Mouse (Mus musculus): ENCODE measurements at regions not wholly inside any gene's neighbourhood (a gene's known extent, or its start where the extent isn't known, plus 50 kb on each side); places are given as distances from the start of the nearest gene placed in this dataset. TPM values are rescaled to one million over a fixed set of nuclear protein-coding genes. Genes with fewer than 3 reads are reported as not detected.
"Not testable (repeated sequence)": the region's sequence is repeated elsewhere in the genome, so short reads cannot be mapped to it uniquely, and the experiment has no call there.

DNA sequence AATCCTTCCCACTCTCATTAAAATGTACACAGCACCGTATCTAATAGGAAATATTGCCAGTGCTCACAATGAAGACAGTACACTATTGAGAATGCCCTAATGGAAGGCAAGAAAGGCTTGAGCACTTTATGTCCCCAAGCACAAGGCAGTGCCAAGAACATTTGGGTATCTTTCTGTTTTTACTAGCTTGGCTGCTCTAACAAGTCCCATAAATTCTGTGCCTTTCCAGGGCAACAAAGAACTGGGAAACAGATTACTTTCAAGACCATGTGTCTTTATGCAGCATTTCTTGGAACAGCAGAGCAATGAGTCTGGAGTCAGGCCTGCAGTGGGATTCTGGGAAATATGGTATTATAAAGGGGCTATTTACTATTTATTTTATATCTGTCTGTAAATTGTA is 192.3 kb downstream of the 1700008P02Rik start:
- Histone ChIP-seq H3K9ac (no peak overlapping the region), H3K27ac (no peak overlapping the region), H3K27me3 (no peaks in the 10 kb centered on the region), H3K36me3 (no peaks in the 10 kb centered on the region), H3K4me3 (no peak overlapping the region), H3K9me3 (no peaks in the 10 kb centered on the region), H3K4me2 (replicated peaks) (no peak overlapping the region), H3K4me1 (no peaks in the 10 kb centered on the region)
- 83% methylated on average over 1 of the region's 1 CpGs for WGBS
- no peak for ATAC-seq (ENCODE audit: insufficient number of reproducible peaks, insufficient read depth, low FRiP score, low TSS enrichment)

DNA sequence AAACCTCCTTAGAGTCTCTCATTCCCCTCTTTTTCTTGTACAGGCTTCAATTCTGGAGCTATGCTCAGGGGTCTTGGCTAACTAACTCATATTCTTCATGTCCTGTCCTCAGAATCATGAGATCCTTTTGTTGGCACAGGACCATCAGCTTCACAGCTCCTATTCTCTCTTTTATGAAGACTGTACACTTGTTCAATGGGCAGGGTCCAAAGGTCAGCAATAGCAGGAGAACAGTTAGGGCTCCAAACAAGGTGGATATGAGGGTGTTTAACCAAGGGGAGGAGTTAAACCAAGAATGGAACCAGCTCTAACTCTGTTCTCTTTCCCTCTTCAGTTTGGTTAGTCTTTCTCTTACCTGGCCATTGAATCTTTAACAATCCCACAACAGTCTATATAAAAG is 219.4 kb downstream of the 1700008P02Rik start:
- H3K36me3 ChIP-seq: no peaks in the 10 kb centered on the region
- no peaks in the 10 kb centered on the region for H3K9me3 ChIP-seq
- H3K9ac ChIP-seq: no peak overlapping the region
- no peak overlapping the region for H3K4me2 ChIP-seq (replicated peaks)
- no peak overlapping the region for H3K4me3 ChIP-seq
- H3K4me1 ChIP-seq: no peaks in the 10 kb centered on the region
- no peak overlapping the region for H3K27ac ChIP-seq
- ATAC-seq (ENCODE audit: insufficient number of reproducible peaks, insufficient read depth, low FRiP score, low TSS enrichment): no peak
- no peaks in the 10 kb centered on the region for H3K27me3 ChIP-seq

- Histone ChIP-seq H3K4me1 (0 out of 2 replicates have a peak, but pooled peaks cover 4% of the 10 kb centered on the region), H3K4me3 (no peak overlapping the region), H3K27me3 (no peaks in the 10 kb centered on the region), H3K27ac (no peak overlapping the region), H3K9ac (no peak overlapping the region), H3K4me2 (replicated peaks) (no peak overlapping the region), H3K36me3 (no peaks in the 10 kb centered on the region), H3K9me3 (no peaks in the 10 kb centered on the region)
- no peak for ATAC-seq (ENCODE audit: insufficient number of reproducible peaks, insufficient read depth, low FRiP score, low TSS enrichment)
These were observed 234.6 kb downstream of the 1700008P02Rik start for GRCm38 (mm10) chr3:6385669-6386068.

GRCm38 (mm10) chr3:6382896-6383295 is 237.3 kb downstream of the 1700008P02Rik start:
- 0 out of 2 replicates have a peak, but pooled peaks cover 4% of the 10 kb centered on the region for H3K4me1 ChIP-seq
- no peaks in the 10 kb centered on the region for H3K9me3 ChIP-seq
- no peak for ATAC-seq (ENCODE audit: insufficient number of reproducible peaks, insufficient read depth, low FRiP score, low TSS enrichment)
- no peak overlapping the region for H3K4me3 ChIP-seq
- no peak overlapping the region for H3K27ac ChIP-seq
- H3K4me2 ChIP-seq (replicated peaks): no peak overlapping the region
- H3K9ac ChIP-seq: no peak overlapping the region
- no peaks in the 10 kb centered on the region for H3K27me3 ChIP-seq
- no peaks in the 10 kb centered on the region for H3K36me3 ChIP-seq

DNA sequence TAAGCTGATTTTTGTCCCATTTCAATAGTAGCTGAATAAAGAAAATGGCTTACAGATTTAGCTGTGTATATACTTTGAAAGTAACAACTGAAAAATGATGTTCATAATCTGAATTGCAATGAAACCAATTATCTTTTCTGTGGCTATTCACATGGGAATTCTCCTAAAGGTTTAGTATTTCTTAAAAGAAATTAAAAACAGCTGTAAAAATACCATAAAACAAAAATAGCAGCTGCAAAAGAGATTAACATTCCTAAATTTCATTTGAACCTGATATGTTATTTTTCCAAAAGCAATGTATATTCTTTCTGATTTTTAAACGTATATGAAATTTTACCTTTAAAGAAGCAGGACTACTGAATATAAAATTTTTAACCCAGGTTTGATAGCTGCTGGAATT is 237.9 kb downstream of the 1700008P02Rik start:
- no peak for ATAC-seq (ENCODE audit: insufficient number of reproducible peaks, insufficient read depth, low FRiP score, low TSS enrichment)
- Histone ChIP-seq H3K27ac (no peak overlapping the region), H3K4me2 (replicated peaks) (no peak overlapping the region), H3K9ac (no peak overlapping the region), H3K9me3 (no peaks in the 10 kb centered on the region), H3K36me3 (no peaks in the 10 kb centered on the region), H3K27me3 (no peaks in the 10 kb centered on the region), H3K4me3 (no peak overlapping the region), H3K4me1 (0 out of 2 replicates have a peak, but pooled peaks cover 4% of the 10 kb centered on the region)
- 19% methylated on average over 1 of the region's 1 CpGs for WGBS

- Histone ChIP-seq H3K4me1 (0 out of 2 replicates have a peak, but pooled peaks cover 4% of the 10 kb centered on the region), H3K27me3 (no peaks in the 10 kb centered on the region), H3K9ac (no peak overlapping the region), H3K4me3 (no peak overlapping the region), H3K4me2 (replicated peaks) (no peak overlapping the region), H3K9me3 (no peaks in the 10 kb centered on the region), H3K36me3 (no peaks in the 10 kb centered on the region), H3K27ac (0 out of 2 replicates have a peak overlapping the region, but pooled peaks have one; percentile 36)
- WGBS: 25% methylated on average over 5 of the region's 5 CpGs
- ATAC-seq (ENCODE audit: insufficient number of reproducible peaks, insufficient read depth, low FRiP score, low TSS enrichment): no peak
These were observed 238.5 kb downstream of the 1700008P02Rik start for GRCm38 (mm10) chr3:6381732-6382131.

- WGBS: 95% methylated on average over 4 of the region's 21 CpGs
- H3K27ac ChIP-seq; H3K9ac ChIP-seq; ATAC-seq (ENCODE audit: insufficient number of reproducible peaks, insufficient read depth, low FRiP score, low TSS enrichment); H3K36me3 ChIP-seq; H3K4me1 ChIP-seq; H3K9me3 ChIP-seq; H3K4me3 ChIP-seq; H3K4me2 ChIP-seq (replicated peaks); H3K27me3 ChIP-seq: not testable (repeated sequence)
These were observed 281.2 kb downstream of the 1700008P02Rik start for GRCm38 (mm10) chr3:6339001-6339400.

DNA sequence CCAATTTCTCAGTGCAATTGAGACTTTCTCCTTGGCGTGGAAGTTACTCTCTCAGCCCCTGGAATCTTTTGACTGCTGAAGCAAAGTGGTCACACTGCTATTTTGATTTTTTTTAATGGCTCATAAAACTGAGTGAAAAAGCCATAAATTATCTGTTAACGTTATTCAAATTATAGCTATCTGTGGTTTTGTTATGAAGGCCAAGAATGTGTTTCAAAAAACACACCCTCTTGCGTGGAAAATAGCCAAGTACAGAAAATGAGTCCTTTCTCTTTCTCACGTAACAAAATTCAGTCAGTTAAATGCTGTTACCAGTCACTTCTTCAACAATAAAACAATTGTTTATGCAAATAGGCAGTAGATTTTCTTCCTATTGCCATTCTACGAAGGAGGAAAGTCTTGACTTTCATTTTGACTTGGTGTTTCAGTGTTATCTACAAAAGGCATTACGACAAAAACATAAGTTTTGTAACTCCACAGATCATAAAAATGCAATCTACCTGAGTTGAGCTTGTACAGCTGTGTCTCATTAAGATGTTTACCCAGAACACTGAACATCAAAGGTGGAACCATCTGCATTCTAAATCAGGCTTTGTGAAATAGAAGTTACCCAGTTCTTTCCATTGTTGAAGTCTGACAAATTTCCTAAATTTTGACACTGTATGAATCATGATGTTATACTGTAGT is 299.3 kb downstream of the 1700008P02Rik start:
- no peak overlapping the region for H3K27ac ChIP-seq
- no peak overlapping the region for H3K4me2 ChIP-seq (replicated peaks)
- H3K36me3 ChIP-seq: no peaks in the 10 kb centered on the region
- H3K4me3 ChIP-seq: no peak overlapping the region
- WGBS: 52% methylated on average over 6 of the region's 6 CpGs
- no peaks in the 10 kb centered on the region for H3K4me1 ChIP-seq
- no peak overlapping the region for H3K9ac ChIP-seq
- H3K9me3 ChIP-seq: no peaks in the 10 kb centered on the region
- no peak for ATAC-seq (ENCODE audit: insufficient number of reproducible peaks, insufficient read depth, low FRiP score, low TSS enrichment)
- no peaks in the 10 kb centered on the region for H3K27me3 ChIP-seq

GRCm38 (mm10) chr3:6289500-6289899 is 330.7 kb downstream of the 1700008P02Rik start:
- no peak overlapping the region for H3K27ac ChIP-seq
- ATAC-seq (ENCODE audit: insufficient number of reproducible peaks, insufficient read depth, low FRiP score, low TSS enrichment): no peak
- no peak overlapping the region for H3K9ac ChIP-seq
- H3K9me3 ChIP-seq: no peaks in the 10 kb centered on the region
- H3K4me3 ChIP-seq: no peak overlapping the region
- no peaks in the 10 kb centered on the region for H3K27me3 ChIP-seq
- H3K4me1 ChIP-seq: no peaks in the 10 kb centered on the region
- no peaks in the 10 kb centered on the region for H3K36me3 ChIP-seq
- H3K4me2 ChIP-seq (replicated peaks): no peak overlapping the region

DNA sequence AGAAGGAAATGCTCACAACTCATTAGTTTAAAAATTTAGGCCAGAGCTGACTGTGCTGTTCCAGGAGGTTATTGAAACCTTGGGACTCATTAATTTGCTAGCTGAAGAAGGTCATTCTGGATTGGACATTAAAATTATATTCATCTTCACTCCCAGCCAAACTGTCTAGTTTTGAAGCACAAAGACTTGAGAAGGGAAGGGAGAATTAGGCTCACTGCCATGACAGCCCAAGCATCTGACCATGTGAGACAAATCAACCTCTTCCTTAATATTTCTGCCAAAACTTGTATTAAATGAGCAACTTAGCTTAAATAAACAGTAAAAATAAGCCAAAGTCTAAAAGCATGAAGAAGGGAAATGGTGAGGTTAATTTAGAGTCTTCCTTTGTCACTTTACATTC is 339.6 kb downstream of the 1700008P02Rik start:
- H3K9ac ChIP-seq: no peak overlapping the region
- no peaks in the 10 kb centered on the region for H3K4me1 ChIP-seq
- H3K4me3 ChIP-seq: no peak overlapping the region
- no peak overlapping the region for H3K27ac ChIP-seq
- no peaks in the 10 kb centered on the region for H3K36me3 ChIP-seq
- no peaks in the 10 kb centered on the region for H3K9me3 ChIP-seq
- H3K4me2 ChIP-seq (replicated peaks): no peak overlapping the region
- no peaks in the 10 kb centered on the region for H3K27me3 ChIP-seq
- no peak for ATAC-seq (ENCODE audit: insufficient number of reproducible peaks, insufficient read depth, low FRiP score, low TSS enrichment)

Small RNA genes lying in the stretch of these regions (microRNA-seq; reads per million reads assigned to microRNA genes)
- gene Gm23147: not detected

Data from embryonic facial prominence, embryonic 12.5 days (tissue).